Mouse (Mus musculus): Measurements from ENCODE around the gene Timm10.

Timm10 gene

DNA sequence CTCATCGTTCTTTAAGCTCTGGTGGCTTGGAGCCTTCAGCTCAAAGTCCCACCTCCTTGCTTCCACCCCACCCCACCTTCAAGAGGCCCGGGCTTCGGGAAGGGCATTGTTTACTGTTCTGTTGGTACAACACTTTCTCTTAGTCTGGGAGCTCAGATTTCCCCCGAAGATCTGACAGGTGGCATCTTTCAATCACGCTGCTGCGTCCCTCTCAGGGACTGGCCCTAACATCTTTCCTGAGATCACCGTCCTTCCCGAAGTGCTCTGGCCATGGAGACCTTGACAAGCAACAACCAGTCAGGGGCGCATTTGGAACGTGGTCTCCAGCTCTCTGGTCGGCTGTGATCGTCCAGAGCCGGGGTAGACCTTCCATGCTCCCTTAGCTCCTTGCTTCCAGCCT lies 4.2 kb upstream of the Timm10 start, which contains the start of gene Smtnl1:
TSS of gene Smtnl1 (minus strand) at position 101 of the 400 bp plus-strand sequence.
- no peak for DNase-seq

DNA sequence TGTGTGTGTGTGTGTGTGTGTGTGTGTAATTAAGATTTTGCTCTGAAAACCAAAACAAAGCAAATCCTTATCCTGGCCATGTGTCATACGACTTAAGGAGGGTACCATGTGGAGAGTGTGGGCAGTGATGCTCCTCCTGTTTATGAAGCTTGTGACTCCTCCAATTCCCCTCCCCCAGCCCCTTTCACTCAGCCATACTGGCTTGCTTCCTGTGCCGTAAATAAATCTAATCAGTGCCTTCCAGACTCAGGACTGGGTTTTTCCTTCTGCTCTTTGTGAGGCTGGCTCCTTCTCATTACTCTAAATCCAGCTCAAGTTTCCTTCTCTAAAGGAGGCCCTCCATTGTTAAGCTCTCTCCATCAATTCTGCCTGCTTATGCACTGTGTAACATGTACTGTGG lies 3.6 kb upstream of the Timm10 start:
- no peak for DNase-seq

DNA sequence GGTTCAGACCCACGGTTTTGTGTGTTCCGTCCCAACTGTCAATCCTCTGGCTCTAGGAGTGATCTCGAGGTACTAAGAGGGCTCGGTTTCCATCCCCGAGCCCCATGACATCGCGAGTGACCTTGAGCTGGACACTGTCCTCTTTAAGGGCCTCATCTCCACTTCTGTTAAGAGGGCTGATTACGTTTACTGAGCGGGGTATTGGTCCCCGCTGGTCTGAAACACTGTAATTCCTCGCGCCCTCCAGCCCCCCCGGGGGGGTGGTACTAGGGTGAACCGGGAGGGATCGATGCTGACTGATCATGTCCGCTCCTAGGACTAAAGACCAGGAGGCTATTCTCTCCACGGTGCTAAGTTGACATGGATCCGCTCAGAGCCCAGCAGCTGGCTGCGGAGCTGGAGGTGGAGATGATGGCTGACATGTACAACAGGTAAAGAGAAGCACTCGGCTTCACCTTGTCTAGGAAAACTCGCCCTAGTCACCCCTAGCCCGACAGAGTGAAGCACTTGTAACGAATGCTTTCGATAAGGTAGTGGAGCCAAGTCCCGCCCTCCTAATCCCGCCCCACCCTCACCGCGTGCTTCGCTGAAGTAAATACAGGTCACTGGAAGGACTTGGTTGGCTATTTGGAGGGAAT lies 605 bp downstream of the Timm10 start:
- DNase-seq = no peak

DNA sequence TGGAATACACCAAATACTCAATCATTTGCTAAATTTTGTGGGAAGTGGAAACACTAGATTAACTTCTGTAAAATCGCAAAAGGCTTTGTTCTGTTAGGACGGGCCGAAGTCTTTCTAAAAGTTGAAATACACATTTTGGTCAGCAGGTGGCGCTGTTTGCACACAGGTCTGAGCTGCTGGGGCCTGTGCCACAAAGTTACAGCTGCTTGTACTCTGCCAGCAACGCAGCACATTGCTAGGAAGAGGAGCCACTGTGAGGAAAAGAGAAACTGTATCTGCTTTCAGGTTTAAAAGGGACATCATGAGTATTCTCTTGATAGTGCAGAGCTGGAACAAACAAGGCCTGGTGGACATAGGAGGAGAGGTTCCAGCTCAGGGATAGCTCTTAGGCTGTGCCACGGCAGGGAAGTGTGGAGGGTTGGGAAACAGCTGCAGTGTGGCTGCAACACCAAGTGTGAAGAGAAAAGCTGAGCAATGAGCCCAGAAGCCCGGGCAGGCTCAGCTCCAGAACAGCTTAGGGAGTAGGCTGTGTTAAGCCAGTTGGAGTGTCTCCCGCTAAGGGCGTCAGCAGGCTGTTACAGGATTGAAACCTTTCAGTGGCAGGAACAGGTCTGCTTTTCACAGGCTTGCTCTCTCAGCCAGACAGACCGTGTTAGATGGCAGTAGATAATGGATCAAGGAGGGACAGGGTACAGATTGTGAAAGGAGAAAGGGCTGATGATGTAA lies 5.0 kb downstream of the Timm10 start:
- DNase-seq = peak; percentile 83

DNA sequence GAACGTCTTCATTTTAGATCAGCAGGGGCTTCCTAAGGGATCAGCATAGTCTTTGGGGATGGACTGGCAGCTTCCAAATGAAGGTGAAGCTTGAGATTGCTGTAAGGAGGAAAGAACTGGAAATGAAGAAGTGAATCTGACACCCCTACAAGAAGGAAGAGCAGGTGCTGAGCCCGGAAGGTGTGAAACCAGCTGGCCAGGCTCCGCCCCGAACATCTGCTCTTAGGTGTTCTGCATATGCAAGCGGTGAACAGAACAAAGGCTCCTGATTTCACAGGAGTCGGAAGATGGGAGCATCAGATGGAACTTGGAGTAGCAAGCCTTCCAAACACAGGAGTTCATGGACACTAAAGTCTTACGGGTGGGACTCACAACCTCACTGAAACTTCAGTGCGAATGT lies 10.3 kb downstream of the Timm10 start:
- no peak for DNase-seq

DNA sequence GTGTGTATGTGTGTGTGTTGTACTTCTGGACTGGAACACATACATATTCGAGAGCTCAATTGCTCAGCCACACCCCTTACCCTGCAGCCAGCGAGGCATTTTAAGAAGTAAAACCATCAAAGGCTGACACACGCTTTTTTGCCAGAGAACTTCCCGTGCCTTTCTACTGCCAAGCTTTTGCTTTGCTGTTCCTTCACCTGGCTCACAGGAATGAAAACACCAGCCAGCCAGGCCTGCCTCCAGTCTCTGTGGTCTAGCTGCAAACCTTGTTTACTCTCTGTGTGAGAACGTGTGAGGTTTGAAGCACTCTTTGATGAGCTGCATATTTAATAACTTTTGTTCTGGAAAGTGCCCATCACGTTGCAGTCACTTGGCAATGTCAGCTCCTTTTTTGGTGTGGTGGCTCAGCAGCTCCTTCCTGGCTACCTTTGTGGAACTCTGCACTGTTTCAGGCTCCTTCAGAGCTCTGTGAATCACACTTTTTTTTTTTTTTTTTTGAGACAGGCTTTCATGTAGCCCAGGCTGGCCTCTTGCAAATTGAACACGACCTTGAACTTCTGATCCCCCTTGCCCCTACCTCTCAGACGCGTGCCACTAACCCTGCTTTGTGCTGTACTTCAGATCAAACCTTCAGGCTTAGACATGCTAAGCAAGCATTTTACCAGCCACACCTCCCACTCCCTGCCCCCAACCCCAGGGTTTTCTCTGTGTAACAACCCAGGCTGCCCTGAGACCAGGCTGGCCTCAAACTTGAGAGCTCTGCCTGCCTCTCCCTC lies 11.2 kb downstream of the Timm10 start:
- DNase-seq = no peak

DNA sequence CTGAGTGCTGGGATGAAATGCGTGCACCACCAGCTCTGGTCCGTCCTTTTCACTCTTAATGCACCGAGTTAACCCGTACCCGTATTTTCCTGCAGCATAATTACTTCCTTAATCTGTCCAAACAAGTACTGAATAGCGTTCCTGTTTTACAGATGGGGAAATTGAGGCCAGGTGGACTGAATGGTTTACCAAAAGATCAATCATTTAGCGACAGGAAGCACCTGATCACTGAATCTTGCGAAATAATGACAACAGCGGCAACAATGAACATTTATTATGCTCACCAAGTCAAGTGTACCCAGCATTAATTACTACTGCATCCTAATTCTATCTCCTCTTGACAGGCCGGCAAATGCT lies 11.8 kb downstream of the Timm10 start, which contains the start of gene Slc43a1:
TSS of gene Slc43a1 (plus strand) at position 258 of the 357 bp plus-strand sequence.
- DNase-seq = no peak

DNA sequence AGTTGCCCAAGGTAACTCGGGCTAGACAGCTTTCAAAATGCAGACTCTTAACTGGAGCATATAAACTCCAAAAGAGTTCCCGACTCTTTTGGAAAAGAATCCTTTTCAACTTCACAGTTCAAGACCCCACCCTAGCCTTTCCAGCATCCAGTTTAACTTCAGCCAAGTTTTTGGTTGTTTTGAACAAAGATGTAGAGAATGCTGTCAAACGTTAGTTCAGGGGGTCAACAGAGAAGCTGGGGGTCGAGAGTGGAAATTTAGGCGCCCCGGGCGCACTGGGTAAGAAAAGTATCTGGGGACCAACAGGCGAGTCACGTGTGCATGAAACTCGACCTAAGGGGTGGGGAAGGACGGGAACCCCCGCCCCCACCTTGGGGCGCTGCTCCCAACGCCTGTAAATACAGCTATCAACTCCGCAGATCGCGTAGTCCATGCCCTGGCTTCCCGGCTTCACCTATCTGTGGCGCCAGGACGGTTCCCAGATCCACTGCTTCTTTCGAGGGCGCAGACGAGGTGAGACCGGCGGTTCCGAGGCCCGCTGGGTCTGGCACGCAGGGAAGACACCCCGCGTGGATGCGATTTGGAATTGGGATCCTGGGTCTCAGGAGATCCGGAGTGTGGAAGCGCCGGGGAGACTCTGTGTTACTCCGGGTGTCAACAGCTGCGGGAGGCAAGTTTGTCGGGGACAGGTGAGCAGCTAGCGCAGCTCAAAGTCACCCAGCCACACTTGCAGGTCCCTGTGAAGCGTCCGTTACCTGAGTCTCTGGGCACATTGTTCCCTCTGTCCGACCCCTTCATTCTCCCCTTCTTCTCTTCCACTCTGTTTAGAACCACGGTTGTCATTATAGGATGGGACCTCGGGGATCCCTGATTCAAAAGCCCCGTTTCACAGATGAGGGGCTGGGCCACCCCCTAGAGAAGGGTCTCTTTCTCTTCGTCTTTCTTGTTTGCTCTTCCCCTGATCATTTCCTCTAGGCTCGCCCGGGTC lies 12.5 kb downstream of the Timm10 start:
- no peak for DNase-seq

DNA sequence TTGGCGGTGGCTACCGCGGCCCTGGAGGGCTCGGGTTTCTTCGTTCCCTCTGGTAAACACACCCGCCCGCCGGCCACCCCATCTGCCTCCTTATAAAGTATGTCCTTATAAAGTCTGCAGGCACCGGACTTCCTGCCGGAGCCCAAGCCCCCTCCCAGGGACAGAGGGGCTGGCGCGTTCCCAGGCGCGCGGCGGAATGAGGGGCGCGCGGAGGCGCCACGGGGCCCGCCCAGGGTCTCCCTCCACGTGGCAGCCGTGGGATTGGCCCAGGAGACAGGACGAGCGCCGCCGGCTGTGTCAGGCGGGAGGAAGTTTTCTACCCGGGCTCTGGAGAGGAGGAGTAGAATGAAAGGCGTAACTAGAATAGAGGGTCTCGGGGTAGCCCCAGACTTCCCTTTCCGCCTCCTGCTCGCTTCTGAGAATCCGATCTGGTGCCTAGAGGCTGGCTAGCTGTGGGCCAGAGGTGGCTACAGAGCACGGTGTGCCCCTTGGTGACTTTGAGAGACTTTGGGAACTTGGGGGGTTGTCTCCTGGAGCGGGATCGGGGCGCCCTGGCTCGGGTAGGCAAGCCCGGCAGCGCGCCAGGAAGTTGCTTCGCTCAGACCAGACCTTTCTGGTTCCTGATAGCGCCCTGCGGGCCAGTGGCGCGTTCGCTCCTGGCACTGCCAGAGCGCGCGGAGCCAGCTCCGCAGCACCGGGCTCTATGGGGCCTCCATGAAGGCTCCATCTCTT lies 13.4 kb downstream of the Timm10 start:
- DNase-seq = peak; percentile 54

DNA sequence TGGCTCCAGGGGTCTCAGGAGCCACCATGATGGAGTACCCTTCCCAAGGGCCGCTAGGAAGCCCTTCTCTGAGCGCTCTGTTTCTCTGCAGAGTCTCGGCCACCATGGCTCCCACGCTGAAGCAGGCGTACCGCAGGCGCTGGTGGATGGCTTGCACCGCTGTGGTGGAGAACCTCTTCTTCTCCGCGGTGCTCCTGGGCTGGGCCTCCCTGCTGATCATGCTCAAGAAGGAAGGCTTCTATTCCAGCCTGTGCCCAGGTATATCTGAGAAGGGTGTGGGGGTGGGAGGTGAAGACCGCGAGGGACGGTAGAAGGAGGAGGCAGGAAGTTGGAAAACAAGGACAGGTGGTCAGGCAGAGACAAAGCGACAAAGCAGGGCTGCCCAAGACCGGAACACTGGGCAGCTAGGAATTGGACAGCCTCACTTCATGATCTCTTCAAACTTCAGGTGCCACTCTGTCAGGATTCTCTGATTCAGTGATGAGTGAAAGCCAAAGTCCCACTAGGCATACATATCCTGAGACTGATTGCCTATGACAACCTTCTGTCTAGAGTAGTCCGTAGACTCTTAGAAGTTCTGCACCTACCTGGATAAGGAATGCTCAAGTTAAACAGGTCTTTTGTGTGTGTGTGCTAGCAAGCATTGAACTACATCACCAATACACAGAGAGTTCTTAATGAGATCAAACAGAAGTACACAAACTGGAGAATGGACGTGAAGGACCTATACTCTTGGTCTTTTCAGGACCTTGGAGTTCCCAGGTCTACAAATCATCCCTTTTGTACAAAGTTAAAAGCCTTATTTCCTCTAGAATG lies 14.2 kb downstream of the Timm10 start:
- no peak for DNase-seq

DNA sequence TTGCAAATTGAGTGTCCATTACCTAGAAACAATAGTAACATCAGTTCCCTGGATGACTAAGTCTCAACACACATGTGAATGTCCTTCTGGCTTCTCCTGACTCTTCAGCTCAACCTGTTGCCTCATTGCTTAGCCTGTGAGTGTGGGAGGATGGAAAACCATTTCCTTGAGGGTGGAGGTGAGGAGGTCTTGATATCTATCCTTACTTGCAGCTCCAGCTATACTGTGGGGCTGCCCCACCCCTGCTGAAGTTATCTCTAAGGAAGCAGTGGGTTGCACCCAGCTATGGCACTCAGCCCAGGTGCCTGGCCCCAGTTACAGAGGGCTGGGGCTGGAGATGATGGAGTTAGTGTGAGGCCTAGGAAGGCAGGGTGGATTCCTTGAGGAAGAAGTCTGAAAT lies 15.1 kb downstream of the Timm10 start:
- DNase-seq = no peak

DNA sequence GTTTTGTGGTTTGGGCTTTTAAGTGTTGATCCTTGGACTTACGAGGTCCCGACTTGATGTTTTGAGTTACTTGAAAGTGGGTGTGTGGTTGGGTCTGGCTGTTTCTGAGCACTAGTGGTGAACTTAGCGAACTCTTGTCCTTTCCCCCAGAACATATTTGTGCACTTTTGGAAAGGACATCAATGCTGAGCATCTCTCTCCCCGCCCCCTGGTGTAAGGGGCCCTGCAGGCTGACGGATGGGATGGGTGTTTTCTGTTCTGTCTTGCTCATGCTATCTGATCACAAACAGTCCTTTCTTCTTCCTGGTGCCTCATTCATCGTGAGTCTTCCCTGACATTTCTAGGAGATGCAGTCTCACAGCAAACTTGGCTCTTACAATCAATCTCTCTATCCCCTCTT lies 16.9 kb downstream of the Timm10 start:
- no peak for DNase-seq

DNA sequence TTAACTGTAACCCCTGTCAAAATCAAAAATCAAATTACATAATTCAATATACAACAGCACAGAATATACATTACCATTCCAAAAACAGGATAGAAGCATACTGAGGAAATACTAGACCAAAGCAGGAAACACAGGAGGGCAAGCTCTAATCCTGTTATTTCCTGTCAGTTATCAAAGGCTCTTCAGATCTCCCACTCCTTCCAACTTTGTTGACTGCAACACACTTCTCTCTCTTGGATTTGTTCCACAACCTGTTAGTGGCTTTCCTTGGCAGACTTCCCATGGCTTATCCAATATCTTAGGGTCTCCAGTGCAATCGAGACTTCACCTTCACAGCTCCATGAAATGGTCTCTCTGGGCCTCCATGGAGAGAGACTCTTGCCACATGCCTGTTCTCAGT lies 18.4 kb downstream of the Timm10 start:
- no peak for DNase-seq

DNA sequence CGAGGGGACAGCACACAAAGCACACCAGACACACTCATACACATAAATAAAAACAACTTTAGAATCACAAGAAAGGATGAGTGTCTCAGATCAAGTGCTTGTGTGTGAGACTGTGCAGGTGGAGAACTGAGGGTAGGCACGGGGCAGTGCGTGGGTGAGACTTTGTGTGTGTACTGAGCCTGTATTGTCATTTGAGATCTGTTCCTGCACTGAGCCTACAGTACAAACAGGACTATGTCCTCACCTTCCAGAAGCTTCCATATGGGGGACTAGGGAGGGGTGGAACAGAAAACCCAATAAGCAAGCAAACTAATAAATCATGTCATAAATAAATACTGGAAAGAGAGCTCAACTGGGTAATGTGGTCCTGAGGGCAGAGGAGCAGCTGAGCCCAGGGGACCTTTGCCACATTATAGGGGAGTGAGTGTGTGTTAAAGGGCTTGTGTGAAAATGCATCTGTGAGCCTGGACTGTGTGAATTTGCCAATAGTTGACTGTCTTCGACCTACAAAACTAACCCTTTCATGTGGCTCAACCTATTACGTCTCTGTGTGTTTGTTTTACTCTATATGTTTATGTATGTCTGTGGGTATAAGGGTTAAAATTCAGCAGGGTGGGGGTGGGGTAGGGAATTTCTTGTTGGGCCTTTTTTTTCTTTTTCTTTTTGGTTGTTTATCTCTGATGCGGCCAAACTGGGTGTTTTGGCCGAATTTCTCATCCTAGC lies 23.8 kb downstream of the Timm10 start:
- no peak for DNase-seq

DNA sequence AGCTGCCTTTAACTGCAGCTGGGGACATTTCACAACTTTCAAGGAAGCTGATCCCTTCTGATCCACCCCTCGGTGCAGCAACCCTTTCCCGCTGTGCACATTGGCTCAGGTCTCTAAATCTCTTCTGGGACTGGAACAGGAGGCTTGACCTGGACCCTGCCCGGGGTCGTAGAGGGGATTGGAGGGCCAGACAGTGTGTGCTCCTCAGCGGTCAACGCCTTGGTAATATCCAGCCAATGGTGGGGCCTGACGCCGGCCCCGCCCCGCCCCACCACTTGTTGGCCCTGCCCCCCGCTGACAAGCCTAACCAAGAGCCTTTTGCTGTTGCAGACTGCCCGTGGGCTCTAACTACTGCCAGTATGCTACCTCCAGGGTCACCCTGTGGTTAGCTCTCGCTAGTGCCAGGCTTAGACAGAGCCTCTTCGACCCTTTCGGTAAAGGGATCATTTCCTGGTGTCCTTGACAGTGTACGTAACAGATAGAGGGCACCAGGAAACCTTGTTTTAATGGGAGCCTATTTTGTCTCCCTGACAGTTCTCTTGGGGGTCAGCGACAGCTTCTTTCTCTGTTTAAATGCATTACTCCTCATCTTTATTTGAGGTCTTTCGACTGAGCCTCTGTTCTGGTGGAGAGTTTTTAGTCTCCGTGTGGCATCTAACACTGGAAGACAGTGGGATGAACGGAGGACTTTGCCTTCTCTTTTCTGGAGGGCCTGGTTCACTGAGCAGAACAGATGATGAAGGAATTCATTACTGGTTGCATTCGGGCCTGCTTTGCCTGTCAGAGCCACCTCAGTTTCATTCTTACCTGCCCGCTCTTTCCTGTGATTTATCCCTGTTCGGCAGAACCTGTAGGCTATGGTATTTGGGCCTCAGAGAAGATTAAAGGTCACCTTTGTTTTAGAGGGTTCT lies 24.6 kb downstream of the Timm10 start:
- DNase-seq = no peak

DNA sequence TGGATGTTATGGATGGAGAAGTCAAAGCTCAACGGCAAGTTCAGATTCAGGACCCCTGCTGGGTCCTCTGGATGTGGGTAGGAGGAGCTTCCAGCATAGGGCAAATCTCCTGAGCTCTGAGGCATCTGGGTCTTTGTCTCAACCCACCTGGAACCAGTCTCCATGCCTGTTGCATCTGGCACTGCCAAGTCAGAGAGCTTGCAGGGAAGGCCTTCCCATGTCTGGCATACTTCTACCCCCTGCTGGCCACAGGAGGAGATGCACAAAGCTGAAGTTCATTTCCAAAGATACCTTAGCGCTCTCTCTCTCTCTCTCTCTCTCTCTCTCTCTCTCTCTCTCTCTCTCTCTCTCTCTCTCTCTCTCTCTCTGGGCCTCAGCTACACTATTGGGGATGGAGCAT lies 28.9 kb downstream of the Timm10 start:
- peak; percentile 39 for DNase-seq

DNA sequence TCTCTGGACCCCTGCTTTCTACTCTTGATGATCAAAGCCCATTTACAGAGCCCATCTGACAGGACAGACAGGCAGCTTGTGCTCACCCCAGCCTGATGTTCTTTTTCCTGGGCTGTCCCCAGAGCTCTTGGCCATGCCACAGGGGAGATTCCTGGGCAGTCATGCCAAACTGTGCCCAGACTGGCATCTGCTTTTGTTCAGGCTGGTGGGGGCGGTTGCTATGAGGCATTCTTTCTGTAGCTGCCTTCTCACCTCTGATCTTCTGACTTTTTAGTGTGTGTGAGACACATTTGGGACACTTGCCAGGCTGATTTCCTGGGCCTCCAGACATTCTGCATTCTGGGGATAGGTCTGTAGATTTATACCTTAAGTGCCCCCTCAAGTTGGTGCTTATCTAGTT lies 31.8 kb downstream of the Timm10 start:
- no peak for DNase-seq

DNA sequence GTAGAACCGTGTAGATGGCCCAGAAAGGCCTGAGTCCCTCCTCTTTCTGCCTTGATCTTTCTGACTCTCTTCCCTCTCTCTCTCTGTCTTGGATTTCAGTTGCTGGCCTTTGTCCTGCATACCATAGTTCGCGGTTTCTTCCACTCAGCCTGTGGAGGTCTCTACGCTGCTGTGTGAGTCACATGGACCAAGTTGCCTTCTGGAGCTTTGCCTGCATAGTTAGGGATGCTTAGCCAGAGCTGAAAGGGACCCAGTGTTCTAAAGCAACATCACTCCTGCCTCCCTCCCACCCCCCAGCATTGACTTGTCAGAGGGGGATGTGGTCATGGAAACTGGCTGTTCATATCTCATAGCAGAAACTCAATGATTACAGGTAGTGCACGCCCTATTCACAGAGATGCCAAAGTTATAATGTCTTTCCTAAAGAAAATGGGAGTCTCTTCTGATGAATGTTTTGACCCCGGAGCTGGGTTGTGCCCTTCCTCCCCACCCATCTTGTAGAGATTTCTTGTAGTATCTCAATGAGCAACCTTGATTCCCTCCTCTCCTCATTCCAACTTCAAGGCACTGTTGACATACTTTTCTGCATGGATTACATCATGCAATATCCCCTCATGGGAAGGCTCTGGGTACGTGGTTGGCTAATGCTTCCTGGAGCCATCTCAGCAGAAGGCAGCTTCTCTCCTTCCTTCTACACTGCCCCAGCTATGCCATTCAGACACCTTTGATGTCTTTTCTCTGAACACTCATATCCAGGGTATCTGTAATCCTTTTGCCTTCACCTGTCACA lies 33.4 kb downstream of the Timm10 start:
- DNase-seq = no peak
